Mouse (Mus musculus): ENCODE measurements at regions not wholly inside any gene's neighbourhood (a gene's known extent, or its start where the extent isn't known, plus 50 kb on each side); places are given as distances from the start of the nearest gene placed in this dataset.
A peak's percentile ranks its signal among the peaks of the same experiment; 100 is the strongest.

DNA sequence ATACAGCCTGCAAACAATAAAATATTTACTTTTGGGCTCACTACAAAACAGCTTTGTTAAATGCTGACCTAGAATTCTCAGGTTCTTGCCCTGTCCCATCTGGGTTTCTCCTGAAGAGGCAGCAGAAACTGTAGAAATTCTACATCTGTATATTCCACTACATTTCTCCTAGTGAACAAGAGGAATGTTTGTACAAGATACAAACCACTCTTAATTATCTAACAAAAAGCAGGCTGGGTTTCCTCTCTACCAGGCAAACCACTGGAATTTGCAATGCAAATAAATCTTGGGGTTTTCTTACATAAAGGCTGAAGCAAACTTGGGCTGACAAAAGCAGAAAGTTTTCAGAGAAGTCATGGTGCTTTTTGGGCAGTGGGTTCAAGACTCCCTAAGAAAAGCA lies 67.7 kb upstream of the Magi3 start:
- ATAC-seq (ENCODE audit: low FRiP score) = no peak
- H3K9ac ChIP-seq (ENCODE audit: low read length) = no peak overlapping the region
- H3K27ac ChIP-seq (ENCODE audit: low read depth, low read length) = no peak overlapping the region
- H3K4me3 ChIP-seq (ENCODE audit: low read depth, low read length) = no peak overlapping the region
- no peak overlapping the region for H3K4me2 ChIP-seq
- no peaks in the 10 kb centered on the region for H3K36me3 ChIP-seq (ENCODE audit: control insufficient read depth, insufficient read depth, low read length)
- DNase-seq (ENCODE audit: low spot score, missing footprints) = no peak
- H3K4me1 ChIP-seq (ENCODE audit: control insufficient read depth, insufficient read depth, low read length) = no peaks in the 10 kb centered on the region
- no peaks in the 10 kb centered on the region for H3K9me3 ChIP-seq (ENCODE audit: control insufficient read depth, low read length)
- no peaks in the 10 kb centered on the region for H3K27me3 ChIP-seq (ENCODE audit: control insufficient read depth, insufficient read depth, low read length)

- H3K27ac ChIP-seq (ENCODE audit: low read depth, low read length) = no peak overlapping the region
- no peaks in the 10 kb centered on the region for H3K4me1 ChIP-seq (ENCODE audit: control insufficient read depth, insufficient read depth, low read length)
- H3K27me3 ChIP-seq (ENCODE audit: control insufficient read depth, insufficient read depth, low read length) = no peaks in the 10 kb centered on the region
- H3K36me3 ChIP-seq (ENCODE audit: control insufficient read depth, insufficient read depth, low read length) = no peaks in the 10 kb centered on the region
- H3K4me3 ChIP-seq (ENCODE audit: low read depth, low read length) = no peak overlapping the region
- DNase-seq (ENCODE audit: low spot score, missing footprints) (no peak), ATAC-seq (ENCODE audit: low FRiP score) (no peak)
- no peak overlapping the region for H3K9ac ChIP-seq (ENCODE audit: low read length)
- 88% methylated on average over 2 of the region's 2 CpGs for WGBS
- no peaks in the 10 kb centered on the region for H3K9me3 ChIP-seq (ENCODE audit: control insufficient read depth, low read length)
- H3K4me2 ChIP-seq = no peak overlapping the region
Measured at GRCm38 (mm10) chr3:104284961-104285360, 64.8 kb upstream of the Magi3 start.

DNA sequence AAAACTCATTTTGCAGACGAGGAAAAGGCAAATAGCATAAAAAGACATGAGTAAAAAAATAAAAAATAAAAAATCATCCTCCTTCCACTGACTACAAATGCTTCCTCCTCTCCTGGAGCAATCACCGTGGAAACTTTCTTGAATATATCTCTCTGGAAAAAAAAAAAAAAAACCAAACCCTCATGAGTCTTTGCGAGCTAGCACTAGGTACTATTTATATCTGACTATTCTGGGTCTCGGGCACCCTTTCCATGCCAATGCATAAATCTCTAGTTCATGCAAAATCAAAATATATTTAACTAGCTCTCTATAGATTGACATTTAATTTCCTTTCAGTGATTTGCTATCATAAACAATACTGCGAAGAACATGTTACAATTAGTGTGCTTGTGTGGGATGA lies 63.7 kb upstream of the Magi3 start:
- DNase-seq (ENCODE audit: low spot score, missing footprints) (no peak), ATAC-seq (ENCODE audit: low FRiP score) (no peak)
- H3K9ac ChIP-seq (ENCODE audit: low read length) = no peak overlapping the region
- H3K36me3 ChIP-seq (ENCODE audit: control insufficient read depth, insufficient read depth, low read length) = no peaks in the 10 kb centered on the region
- H3K9me3 ChIP-seq (ENCODE audit: control insufficient read depth, low read length) = no peaks in the 10 kb centered on the region
- WGBS = 86% methylated on average over 5 of the region's 5 CpGs
- H3K4me2 ChIP-seq = no peak overlapping the region
- no peak overlapping the region for H3K27ac ChIP-seq (ENCODE audit: low read depth, low read length)
- H3K27me3 ChIP-seq (ENCODE audit: control insufficient read depth, insufficient read depth, low read length) = no peaks in the 10 kb centered on the region
- H3K4me1 ChIP-seq (ENCODE audit: control insufficient read depth, insufficient read depth, low read length) = no peaks in the 10 kb centered on the region
- no peak overlapping the region for H3K4me3 ChIP-seq (ENCODE audit: low read depth, low read length)

DNA sequence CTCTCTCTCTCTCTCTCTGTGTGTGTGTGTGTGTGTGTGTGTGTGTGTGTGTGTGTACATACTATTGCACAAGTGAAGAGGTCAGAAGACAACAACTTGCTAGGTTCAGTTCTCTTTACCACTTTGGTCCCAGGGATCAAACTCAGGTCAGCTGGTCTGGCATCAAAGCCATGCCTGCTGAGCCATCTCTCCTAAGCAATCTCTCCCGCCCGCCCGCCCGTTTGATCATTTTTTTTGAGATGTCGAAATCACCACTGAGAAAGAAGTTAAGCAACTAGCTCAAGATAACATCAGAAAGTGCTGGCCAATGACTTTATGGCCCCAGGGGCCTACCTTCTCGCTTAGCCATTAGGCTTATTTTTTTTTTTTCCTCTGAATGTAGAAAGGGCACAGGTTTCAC lies 59.3 kb upstream of the Magi3 start:
- DNase-seq (ENCODE audit: low spot score, missing footprints) = peak; percentile 78
- no peak for ATAC-seq (ENCODE audit: low FRiP score)
- H3K4me2 ChIP-seq = no peak overlapping the region
- H3K27me3 ChIP-seq (ENCODE audit: control insufficient read depth, insufficient read depth, low read length) = no peaks in the 10 kb centered on the region
- WGBS = 76% methylated on average over 6 of the region's 6 CpGs
- H3K27ac ChIP-seq (ENCODE audit: low read depth, low read length) = no peak overlapping the region
- no peak overlapping the region for H3K9ac ChIP-seq (ENCODE audit: low read length)
- H3K36me3 ChIP-seq (ENCODE audit: control insufficient read depth, insufficient read depth, low read length) = no peaks in the 10 kb centered on the region
- H3K9me3 ChIP-seq (ENCODE audit: control insufficient read depth, low read length) = no peaks in the 10 kb centered on the region
- H3K4me1 ChIP-seq (ENCODE audit: control insufficient read depth, insufficient read depth, low read length) = 0 out of 2 replicates have a peak, but pooled peaks cover 6% of the 10 kb centered on the region
- no peak overlapping the region for H3K4me3 ChIP-seq (ENCODE audit: low read depth, low read length)

GRCm38 (mm10) chr3:104274718-104275302 lies 54.6 kb upstream of the Magi3 start:
- H3K27ac ChIP-seq (ENCODE audit: low read depth, low read length) = no peak overlapping the region
- no peak overlapping the region for H3K9ac ChIP-seq (ENCODE audit: low read length)
- no peak overlapping the region for H3K4me2 ChIP-seq
- DNase-seq (ENCODE audit: low spot score, missing footprints) = peak; percentile 67
- WGBS = 64% methylated on average over 1 of the region's 1 CpGs
- no peaks in the 10 kb centered on the region for H3K9me3 ChIP-seq (ENCODE audit: control insufficient read depth, low read length)
- H3K36me3 ChIP-seq (ENCODE audit: control insufficient read depth, insufficient read depth, low read length) = no peaks in the 10 kb centered on the region
- H3K4me3 ChIP-seq (ENCODE audit: low read depth, low read length) = no peak overlapping the region
- ATAC-seq (ENCODE audit: low FRiP score) = no peak
- 0 out of 2 replicates have a peak, but pooled peaks cover 6% of the 10 kb centered on the region for H3K4me1 ChIP-seq (ENCODE audit: control insufficient read depth, insufficient read depth, low read length)
- no peaks in the 10 kb centered on the region for H3K27me3 ChIP-seq (ENCODE audit: control insufficient read depth, insufficient read depth, low read length)

- H3K27ac ChIP-seq (ENCODE audit: low read depth, low read length) = no peak overlapping the region
- no peaks in the 10 kb centered on the region for H3K9me3 ChIP-seq (ENCODE audit: control insufficient read depth, low read length)
- H3K4me2 ChIP-seq = no peak overlapping the region
- H3K36me3 ChIP-seq (ENCODE audit: control insufficient read depth, insufficient read depth, low read length) = no peaks in the 10 kb centered on the region
- no peak overlapping the region for H3K4me3 ChIP-seq (ENCODE audit: low read depth, low read length)
- no peak for ATAC-seq (ENCODE audit: low FRiP score)
- 0 out of 2 replicates have a peak, but pooled peaks cover 6% of the 10 kb centered on the region for H3K4me1 ChIP-seq (ENCODE audit: control insufficient read depth, insufficient read depth, low read length)
- H3K27me3 ChIP-seq (ENCODE audit: control insufficient read depth, insufficient read depth, low read length) = no peaks in the 10 kb centered on the region
- no peak overlapping the region for H3K9ac ChIP-seq (ENCODE audit: low read length)
- peak; percentile 80 for DNase-seq (ENCODE audit: low spot score, missing footprints)
Measured at GRCm38 (mm10) chr3:104274084-104274483, 53.9 kb upstream of the Magi3 start.
